In the genomic region with DNA sequence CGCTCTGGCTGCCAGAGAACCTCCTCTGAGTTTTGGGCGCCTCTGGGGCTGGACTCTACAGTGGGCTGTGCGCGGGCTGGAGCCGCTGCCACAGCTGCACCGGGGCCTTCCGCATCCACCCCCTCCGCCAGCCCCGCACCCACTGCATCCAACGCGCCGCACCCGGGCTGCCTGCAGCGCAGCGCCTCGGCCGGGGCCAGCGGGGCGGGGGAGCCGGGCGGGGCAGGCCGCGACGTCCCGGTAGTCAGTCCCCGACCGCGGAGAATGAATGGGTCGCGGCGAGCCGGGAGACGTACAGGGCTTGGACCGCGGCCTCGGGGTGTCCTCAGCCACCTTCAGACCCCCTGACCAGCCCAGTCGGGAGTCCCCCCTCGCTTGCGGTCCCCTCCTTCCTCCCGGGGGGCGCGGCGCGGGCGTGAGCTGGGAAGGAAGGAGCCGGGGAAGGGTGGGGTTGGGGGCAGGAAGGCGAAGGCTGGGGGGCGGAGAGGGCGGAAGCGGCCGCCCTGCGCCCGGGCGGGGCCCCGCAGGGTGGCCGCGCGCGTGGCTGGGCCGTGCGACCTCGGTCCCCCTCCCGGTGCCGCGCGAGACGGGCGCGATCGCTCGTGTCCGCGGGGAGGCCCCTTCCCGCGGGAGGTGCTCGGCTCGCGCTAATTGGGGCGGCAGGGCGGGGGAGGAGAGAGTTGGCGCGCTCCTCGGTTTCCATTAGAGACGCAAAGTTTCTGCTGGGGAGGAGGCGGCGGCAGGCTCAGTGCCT, we compare ENCODE assay signal across 8 mouse cellular contexts. TPM values are rescaled to one million over a fixed set of nuclear protein-coding genes. Genes with fewer than 3 reads are reported as not detected.
DNase-seq lines count a peak whose midpoint lies in the region; ATAC-seq and TF ChIP-seq lines count a peak whose summit lies in the region.

No protein-coding gene starts in this region.

- peak overlapping the region; percentile 87 for H3K27ac ChIP-seq in heart, embryonic 15.5 days
- peak overlapping the region; percentile 88 for H3K27ac ChIP-seq in liver, postnatal 0 days (ENCODE audit: low read depth)
- peak overlapping the region; percentile 93 for H3K27ac ChIP-seq in neural tube, embryonic 13.5 days (replicated peaks)

- TF ChIP-seq POLR2A in brain, embryonic 14.5 days (IDR thresholded peaks at IDR 0.05; ENCODE audit: borderline replicate concordance, extremely low read depth, insufficient read depth, insufficient read length, poor library complexity, severe bottlenecking) = no peak

- peak; percentile 36 for ATAC-seq in CD4-positive, CD25-positive, alpha-beta regulatory T cell, adult 4 months
- peak; percentile 65 for ATAC-seq in heart, embryonic 15.5 days (replicated peaks; ENCODE audit: insufficient number of reproducible peaks, insufficient read depth, low FRiP score, low read depth)
- ATAC-seq in liver, postnatal 0 days = peak; percentile 54
- ATAC-seq in neural tube, embryonic 13.5 days (ENCODE audit: low read depth) = peak; percentile 83

- H3K4me3 ChIP-seq in erythroblast, embryonic 14.5 days (replicated peaks) = peak overlapping the region; percentile 95
- H3K4me3 ChIP-seq in heart, embryonic 15.5 days = peak overlapping the region; percentile 99
- peak overlapping the region; percentile 96 for H3K4me3 ChIP-seq in liver, postnatal 0 days (ENCODE audit: low read depth, low read length)
- peak overlapping the region; percentile 100 for H3K4me3 ChIP-seq in neural tube, embryonic 13.5 days

- peaks cover 38% of the 10 kb centered on the region for H3K4me1 ChIP-seq in erythroblast, embryonic 14.5 days (ENCODE audit: control insufficient read depth)
- peaks cover 28% of the 10 kb centered on the region for H3K4me1 ChIP-seq in heart, embryonic 15.5 days (replicated peaks)
- H3K4me1 ChIP-seq in liver, postnatal 0 days (ENCODE audit: insufficient read depth) = peaks cover 19% of the 10 kb centered on the region
- peaks cover 34% of the 10 kb centered on the region for H3K4me1 ChIP-seq in neural tube, embryonic 13.5 days (replicated peaks)

- H3K9ac ChIP-seq in heart, embryonic 15.5 days = peak overlapping the region; percentile 88
- peak overlapping the region; percentile 86 for H3K9ac ChIP-seq in liver, postnatal 0 days (replicated peaks)
- H3K9ac ChIP-seq in neural tube, embryonic 13.5 days = peak overlapping the region; percentile 98

- H3K27me3 ChIP-seq in erythroblast, embryonic 14.5 days (ENCODE audit: control insufficient read depth) = peaks cover 2% of the 10 kb centered on the region; the same call in 1 of the 2 replicates
- H3K27me3 ChIP-seq in heart, embryonic 15.5 days = no peaks in the 10 kb centered on the region
- H3K27me3 ChIP-seq in liver, postnatal 0 days (ENCODE audit: insufficient read depth, low read length) = no peaks in the 10 kb centered on the region
- no peaks in the 10 kb centered on the region for H3K27me3 ChIP-seq in neural tube, embryonic 13.5 days

- H3K4me2 ChIP-seq in heart, embryonic 15.5 days = peak overlapping the region; percentile 95
- peak overlapping the region; percentile 93 for H3K4me2 ChIP-seq in liver, postnatal 0 days (ENCODE audit: low read depth, low read length)
- peak overlapping the region; percentile 92 for H3K4me2 ChIP-seq in neural tube, embryonic 13.5 days

- H3K36me3 ChIP-seq in erythroblast, embryonic 14.5 days (ENCODE audit: control insufficient read depth) = peaks cover 30% of the 10 kb centered on the region
- H3K36me3 ChIP-seq in heart, embryonic 15.5 days = peaks cover 28% of the 10 kb centered on the region
- H3K36me3 ChIP-seq in liver, postnatal 0 days (replicated peaks; ENCODE audit: insufficient read depth, low read length) = peaks cover 26% of the 10 kb centered on the region
- peaks cover 25% of the 10 kb centered on the region for H3K36me3 ChIP-seq in neural tube, embryonic 13.5 days

- TF ChIP-seq EP300 in liver, postnatal 0 days (IDR thresholded peaks at IDR 0.05; ENCODE audit: low read depth) = no peak

- DNase-seq in brain, embryonic 14.5 days (ENCODE audit: low read depth) = peak; percentile 55
- DNase-seq in kidney, postnatal 10 days = peak; percentile 82
- DNase-seq in liver, postnatal 0 days = peak; percentile 77
- peak; percentile 81 for DNase-seq in testis, postnatal 10 days (ENCODE audit: low spot score)

- no peaks in the 10 kb centered on the region for H3K9me3 ChIP-seq in erythroblast, embryonic 14.5 days (ENCODE audit: control insufficient read depth, low read length)
- no peaks in the 10 kb centered on the region for H3K9me3 ChIP-seq in heart, embryonic 15.5 days (replicated peaks)
- H3K9me3 ChIP-seq in liver, postnatal 0 days (ENCODE audit: low read length) = no peaks in the 10 kb centered on the region
- H3K9me3 ChIP-seq in neural tube, embryonic 13.5 days = no peaks in the 10 kb centered on the region

- 1% methylated on average over 67 of the region's 86 CpGs for WGBS in heart, embryonic 15.5 days
- WGBS in liver, postnatal 0 days (ENCODE audit: insufficient replicate concordance) = 1% methylated on average over 41 of the region's 86 CpGs
- under 1% methylated on average over 78 of the region's 86 CpGs for WGBS in neural tube, embryonic 13.5 days

- TF ChIP-seq CTCF in brain, embryonic 14.5 days (IDR thresholded peaks at IDR 0.05; ENCODE audit: borderline replicate concordance, extremely low read depth, insufficient read depth, insufficient read length) = no peak
- TF ChIP-seq CTCF in liver, postnatal 0 days (IDR thresholded peaks at IDR 0.05; ENCODE audit: low read depth) = no peak

RNA-seq across cellular contexts. Expression of gene Calm1, which starts 0.8 kb away (rescaled TPM):
- 1,000 to 10,000 TPM; 1,192 to 2,031 TPM for polyA plus RNA-seq in CD4-positive, CD25-positive, alpha-beta regulatory T cell, adult 4 months (2017; shearing (Covaris generic))
- 545 and 624 TPM in 2 replicates for polyA plus RNA-seq in brain, embryonic 14.5 days (2012; rRNA removed)
- 39.8 and 55.7 TPM in 2 replicates for polyA plus RNA-seq in erythroblast, embryonic 14.5 days (2012)
- 731 and 759 TPM in 2 replicates for polyA plus RNA-seq in heart, embryonic 15.5 days (2015; fragmentation: Nextera tagmentation; extraction: Ambion mirVana)
- polyA plus RNA-seq in liver, postnatal 0 days (2015; fragmentation: Nextera tagmentation; extraction: Ambion mirVana) = 454 and 482 TPM in 2 replicates
- polyA plus RNA-seq in neural tube, embryonic 13.5 days (2015; fragmentation: Nextera tagmentation; extraction: Ambion mirVana) = 2,474 and 2,486 TPM in 2 replicates

RNA-seq across cellular contexts. Expression of gene Nrde2, which starts 40.6 kb away (rescaled TPM):
- 10 to 100 TPM; 12.6 to 23.3 TPM for polyA plus RNA-seq in CD4-positive, CD25-positive, alpha-beta regulatory T cell, adult 4 months (2017; shearing (Covaris generic))
- 16.1 and 16.3 TPM in 2 replicates for polyA plus RNA-seq in brain, embryonic 14.5 days (2012; rRNA removed)
- 0.22 and 0.30 TPM in 2 replicates for polyA plus RNA-seq in erythroblast, embryonic 14.5 days (2012)
- 7.6 and 9.0 TPM in 2 replicates for polyA plus RNA-seq in heart, embryonic 15.5 days (2015; fragmentation: Nextera tagmentation; extraction: Ambion mirVana)
- polyA plus RNA-seq in liver, postnatal 0 days (2015; fragmentation: Nextera tagmentation; extraction: Ambion mirVana) = 3.5 and 4.7 TPM in 2 replicates
- polyA plus RNA-seq in neural tube, embryonic 13.5 days (2015; fragmentation: Nextera tagmentation; extraction: Ambion mirVana) = 11.5 and 11.8 TPM in 2 replicates

Comparison
In these comparisons a context has a peak if more than half of its experiments do, and no peak if none do; other contexts are left out.
1. Peak in every context shown above with its lines: DNase-seq, ATAC-seq, H3K4me3 ChIP-seq and H3K27ac ChIP-seq.